Mouse (Mus musculus) myocyte (in vitro differentiated cells): ENCODE data around the gene Flywch2. TPM values are rescaled to one million over a fixed set of nuclear protein-coding genes. Genes with fewer than 3 reads are reported as not detected.

Source experiments
- H3K27me3 ChIP-seq: one replicate; pipeline ENCODE4 v1.6.1; 2011; ENCODE audit not compliant: control insufficient read depth, insufficient read depth, insufficient read length
- H3K36me3 ChIP-seq: one replicate; pipeline ENCODE4 v1.6.1; 2011; ENCODE audit not compliant: control insufficient read depth, insufficient read depth
- H3K4me2 ChIP-seq: one replicate; pipeline ENCODE4 v1.6.1; 2011; ENCODE audit warnings: low read depth, control low read depth
- H3K4me3 ChIP-seq: one replicate; pipeline ENCODE4 v1.5.1; 2011; ENCODE audit warnings: mild to moderate bottlenecking, control low read depth, moderate library complexity
- H3K79me2 ChIP-seq: one replicate; pipeline ENCODE4 v1.6.1; 2011; ENCODE audit not compliant: control insufficient read depth, insufficient read depth
- H3ac ChIP-seq: one replicate; pipeline ENCODE4 v1.6.1; 2011; ENCODE audit not compliant: control insufficient read depth, insufficient read length
- CEBPB ChIP-seq: IDR thresholded peaks from 2 replicates; pipeline ENCODE4 v1.6.1; 2011; ENCODE audit warnings: mild to moderate bottlenecking, moderate library complexity; ENCODE audit not compliant: poor library complexity, insufficient read depth, severe bottlenecking
- E2F4 ChIP-seq: IDR thresholded peaks from one replicate; pipeline ENCODE4 v1.6.1; 2011; ENCODE audit warnings: mild to moderate bottlenecking, control low read depth, moderate library complexity; ENCODE audit not compliant: insufficient read depth
- MAX ChIP-seq: IDR thresholded peaks from one replicate; pipeline ENCODE4 v1.6.1; 2011; ENCODE audit warnings: low read depth, mild to moderate bottlenecking, control low read depth
- MYOD1 ChIP-seq, 3 experiments: IDR thresholded peaks; one replicate each; pipeline ENCODE4 v1.6.1; 2011; ENCODE audit warnings: control low read depth in 2 of 3, low read depth in 2 of 3, mild to moderate bottlenecking in 2 of 3, moderate library complexity in 1 of 3; ENCODE audit not compliant: insufficient read length in 2 of 3, control insufficient read depth in 1 of 3
- MYOG ChIP-seq, 3 experiments: IDR thresholded peaks; one replicate each; pipeline ENCODE4 v1.6.1; 2011; ENCODE audit warnings: control low read depth in 2 of 3, low read depth in 2 of 3, mild to moderate bottlenecking in 2 of 3; ENCODE audit not compliant: insufficient read length in 2 of 3, control insufficient read depth in 1 of 3, insufficient read depth in 1 of 3
- POLR2A ChIP-seq: IDR thresholded peaks from one replicate; pipeline ENCODE4 v1.6.1; 2011; ENCODE audit warnings: low read depth, mild to moderate bottlenecking, control low read depth, moderate library complexity; ENCODE audit not compliant: insufficient read length
- POLR2AphosphoS2 ChIP-seq: IDR thresholded peaks from one replicate; pipeline ENCODE4 v1.6.1; 2011; ENCODE audit warnings: low read depth, control low read depth; ENCODE audit not compliant: insufficient read length
- REST ChIP-seq: IDR thresholded peaks from one replicate; pipeline ENCODE4 v1.6.1; 2011; ENCODE audit warnings: mild to moderate bottlenecking, control low read depth, moderate library complexity; ENCODE audit not compliant: insufficient read depth, insufficient read length
- SRF ChIP-seq: IDR thresholded peaks from one replicate; pipeline ENCODE4 v1.6.1; 2011; ENCODE audit warnings: low read depth; ENCODE audit not compliant: control insufficient read depth, insufficient read length
- TCF12 ChIP-seq: IDR thresholded peaks from one replicate; pipeline ENCODE4 v1.6.1; 2011; ENCODE audit warnings: mild to moderate bottlenecking, control low read depth; ENCODE audit not compliant: poor library complexity, insufficient read depth, severe bottlenecking
- TCF3 ChIP-seq: IDR thresholded peaks from one replicate; pipeline ENCODE4 v1.6.1; 2011; ENCODE audit warnings: low read depth, control low read depth; ENCODE audit not compliant: insufficient read length
- USF1 ChIP-seq: IDR thresholded peaks from one replicate; pipeline ENCODE4 v1.6.1; 2011; ENCODE audit warnings: low read depth, mild to moderate bottlenecking, control low read depth, moderate library complexity
- polyA plus RNA-seq: library from polyadenylated mRNA; unstranded; fragments of >200 nt; fragmentation: generic; extraction: Trizol; gene quantifications from one replicate; pipeline ENCODE4 v1.2.1, GENCODE M21; 2012; ENCODE audit warnings: missing spikeins

The Flywch2 gene
- polyA plus RNA-seq, 1 experiment: 0.42 TPM

DNA sequence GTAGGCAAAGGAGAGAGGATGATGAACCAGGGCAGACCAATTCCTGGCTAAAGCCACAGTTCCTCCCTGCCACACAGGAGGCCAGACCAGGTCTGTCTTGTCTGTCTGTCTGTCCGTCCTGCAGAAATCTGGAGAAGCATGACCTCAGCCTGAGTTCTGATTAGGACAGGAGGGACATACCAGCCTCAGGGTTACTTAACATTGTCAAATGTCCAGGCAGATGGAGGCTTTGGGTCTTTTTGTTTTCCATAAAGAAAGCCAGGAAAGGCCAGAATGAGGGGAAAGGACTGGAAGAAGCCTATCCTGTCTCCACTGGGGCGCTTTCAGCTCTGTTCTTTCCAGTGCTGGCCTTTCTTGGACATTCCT is 47.1 kb downstream of the Flywch2 start:
- H3K79me2 ChIP-seq: no peaks in the 10 kb centered on the region
- H3K4me3 ChIP-seq: peak overlapping the region; percentile 35
- H3ac ChIP-seq: no peak overlapping the region
- no peaks in the 10 kb centered on the region for H3K36me3 ChIP-seq
- TF ChIP-seq MYOD1 (IDR thresholded peaks at IDR 0.05; ENCODE audit: control insufficient read depth in 1 of 3, insufficient read length in 2 of 3, low read depth in 2 of 3) (no peak), CEBPB (no peak), POLR2A (no peak), MYOG (IDR thresholded peaks at IDR 0.05; ENCODE audit: control insufficient read depth in 1 of 3, insufficient read depth in 1 of 3, insufficient read length in 2 of 3, low read depth in 2 of 3) (no peak), SRF (no peak), E2F4 (no peak), REST (no peak), USF1 (no peak), POLR2AphosphoS2 (no peak), TCF12 (no peak), MAX (no peak), TCF3 (no peak)
- peak overlapping the region; percentile 94 for H3K4me2 ChIP-seq
- peaks cover 21% of the 10 kb centered on the region for H3K27me3 ChIP-seq

GRCm38 (mm10) chr17:23737493-23738445 is 48.1 kb downstream of the Flywch2 start:
- TF ChIP-seq POLR2AphosphoS2 (peak; percentile 71), USF1 (no peak), TCF3 (no peak), REST (no peak), E2F4 (no peak), TCF12 (no peak), CEBPB (no peak)
- H3K27me3 ChIP-seq: peaks cover 12% of the 10 kb centered on the region

GRCm38 (mm10) chr17:23734341-23734740 is 51.5 kb downstream of the Flywch2 start:
- H3K4me2 ChIP-seq: no peak overlapping the region
- H3K79me2 ChIP-seq: no peaks in the 10 kb centered on the region
- no peak overlapping the region for H3K4me3 ChIP-seq
- H3K27me3 ChIP-seq: no peaks in the 10 kb centered on the region
- H3K36me3 ChIP-seq: peaks cover 3% of the 10 kb centered on the region
- H3ac ChIP-seq: no peak overlapping the region
- TF ChIP-seq E2F4: no peak

More at GRCm38 (mm10) chr17:23737493-23738445, 48.1 kb downstream of the Flywch2 start:
- H3K4me2 ChIP-seq: no peak overlapping the region
- H3K79me2 ChIP-seq: no peaks in the 10 kb centered on the region
- H3K36me3 ChIP-seq: peaks cover 3% of the 10 kb centered on the region
- H3K4me3 ChIP-seq: no peak overlapping the region
- H3ac ChIP-seq: no peak overlapping the region

- no peak overlapping the region for H3K4me3 ChIP-seq
- H3K4me2 ChIP-seq: no peak overlapping the region
- no peaks in the 10 kb centered on the region for H3K79me2 ChIP-seq
- no peak overlapping the region for H3ac ChIP-seq
- no peaks in the 10 kb centered on the region for H3K27me3 ChIP-seq
- H3K36me3 ChIP-seq: peaks cover 3% of the 10 kb centered on the region
- no peak for TF ChIP-seq CEBPB
- TF ChIP-seq MYOG (IDR thresholded peaks at IDR 0.05; ENCODE audit: control insufficient read depth in 1 of 3, insufficient read depth in 1 of 3, insufficient read length in 2 of 3, low read depth in 2 of 3): no peak
- no peak for TF ChIP-seq TCF12
- no peak for TF ChIP-seq SRF
- TF ChIP-seq MAX: no peak
- TF ChIP-seq POLR2AphosphoS2: no peak
- no peak for TF ChIP-seq TCF3
- no peak for TF ChIP-seq MYOD1 (IDR thresholded peaks at IDR 0.05; ENCODE audit: control insufficient read depth in 1 of 3, insufficient read length in 2 of 3, low read depth in 2 of 3)
- no peak for TF ChIP-seq USF1
- no peak for TF ChIP-seq E2F4
- TF ChIP-seq REST: no peak
- TF ChIP-seq POLR2A: no peak
These were observed 55.4 kb downstream of the Flywch2 start for GRCm38 (mm10) chr17:23730441-23730840.

Other genes with a start within 250 kb of the Flywch2 start
- gene Zfp213, start 221.8 kb downstream of the Flywch2 start, polyA plus RNA-seq: 9.9 TPM
- gene Zfp13, start 186.6 kb downstream of the Flywch2 start, polyA plus RNA-seq: 5.1 TPM
- 0.02 TPM for gene Zscan10, start 185.2 kb downstream of the Flywch2 start, polyA plus RNA-seq
- not detected for gene Mmp25, start 140.8 kb downstream of the Flywch2 start, polyA plus RNA-seq
- gene Bicdl2, start 125.6 kb downstream of the Flywch2 start, polyA plus RNA-seq: 0.14 TPM
- 199 TPM for gene Hcfc1r1, start 112.5 kb downstream of the Flywch2 start, polyA plus RNA-seq
- gene Thoc6, start 112.2 kb downstream of the Flywch2 start, polyA plus RNA-seq: 30.1 TPM
- 328 TPM for gene Tnfrsf12a, start 108.6 kb downstream of the Flywch2 start, polyA plus RNA-seq
- not detected for gene Cldn6, start 106.8 kb downstream of the Flywch2 start, polyA plus RNA-seq
- 0.24 TPM for gene Cldn9, start 102.1 kb downstream of the Flywch2 start, polyA plus RNA-seq
- 0.40 TPM for gene 1520401A03Rik, start 63.3 kb downstream of the Flywch2 start, polyA plus RNA-seq
- 11.5 TPM for gene Pkmyt1, start 59.7 kb downstream of the Flywch2 start, polyA plus RNA-seq
- gene Paqr4, start 45.2 kb downstream of the Flywch2 start, polyA plus RNA-seq: 15.4 TPM
- 0.88 TPM for gene Kremen2, start 40.2 kb downstream of the Flywch2 start, polyA plus RNA-seq
- gene Flywch1, start 14.5 kb downstream of the Flywch2 start, polyA plus RNA-seq: 43.5 TPM
- 58.2 TPM for gene Srrm2, start 4.5 kb upstream of the Flywch2 start, polyA plus RNA-seq
- gene Elob, start 43.1 kb upstream of the Flywch2 start, polyA plus RNA-seq: 986 TPM
- gene Prss33, start 50.0 kb upstream of the Flywch2 start, polyA plus RNA-seq: not detected
- gene Prss32, start 57.8 kb upstream of the Flywch2 start, polyA plus RNA-seq: 0.04 TPM
- 0.05 TPM for gene Prss41, start 58.1 kb upstream of the Flywch2 start, polyA plus RNA-seq
- gene Prss21, start 82.0 kb upstream of the Flywch2 start, polyA plus RNA-seq: not detected
- gene Dcpp1, start 94.8 kb upstream of the Flywch2 start, polyA plus RNA-seq: not detected
- gene Dcpp2, start 94.8 kb upstream of the Flywch2 start, polyA plus RNA-seq: not detected
- gene Dcpp3, start 131.4 kb upstream of the Flywch2 start, polyA plus RNA-seq: not detected
- not detected for gene Sbp, start 155.6 kb upstream of the Flywch2 start, polyA plus RNA-seq
- not detected for gene Sbpl, start 169.2 kb upstream of the Flywch2 start, polyA plus RNA-seq
- 0.06 TPM for gene Prss30, start 194.5 kb upstream of the Flywch2 start, polyA plus RNA-seq
- 0.04 TPM for gene Prss22, start 212.0 kb upstream of the Flywch2 start, polyA plus RNA-seq